Mouse (Mus musculus): ENCODE results near the gene Sgsm2.

GRCm38 (mm10) chr11:74800658-74801057, 96.2 kb downstream of the Sgsm2 start:
- no peak for TF ChIP-seq GATA1 (IDR thresholded peaks at IDR 0.05; ENCODE audit: low read length)
- TF ChIP-seq TAL1 (IDR thresholded peaks at IDR 0.05; ENCODE audit: low read length): no peak

Data from erythroblast, embryonic 14.5 days (primary cell).